ENCODE assay signal across 13 mouse cellular contexts in the genomic region with DNA sequence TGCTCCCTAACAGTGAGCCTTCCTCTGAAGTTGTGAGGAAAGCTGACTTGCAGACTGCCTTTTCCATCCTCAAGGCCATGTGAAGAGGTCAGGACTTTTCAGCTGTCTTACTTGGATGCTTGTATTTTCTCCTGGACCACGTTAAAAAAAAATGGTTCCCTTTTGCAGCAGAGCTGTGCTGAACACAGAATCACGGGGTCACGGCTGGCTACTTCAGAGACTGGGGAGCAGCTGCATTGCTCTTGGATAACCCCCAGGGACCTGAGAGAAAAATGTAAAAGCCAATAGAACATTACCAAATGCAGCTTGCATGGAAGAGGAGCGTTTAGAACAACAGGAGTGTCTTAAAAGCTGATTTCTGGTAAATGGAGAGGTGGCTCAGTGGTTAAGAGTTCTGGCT.
DNase-seq lines count a peak whose midpoint lies in the region; ATAC-seq and TF ChIP-seq lines count a peak whose summit lies in the region.
"Had no signal": no experiment of that assay in that cellular context is flagged by ENCODE, and none has a peak within 500 bp of the region (broad histone marks: within the 10 kb centered on the region; RNA-seq: fewer than 3 reads in every experiment).

No protein-coding gene starts in this region.

- H3K79me2 ChIP-seq in CH12.LX (replicated peaks; ENCODE audit: control insufficient read depth, extremely low read depth, insufficient read depth, poor library complexity, severe bottlenecking): no peaks in the 10 kb centered on the region

- no peak overlapping the region for H3K27ac ChIP-seq in CH12.LX (ENCODE audit: insufficient read depth, low read depth)
- H3K27ac ChIP-seq in midbrain, embryonic 14.5 days (replicated peaks; ENCODE audit: low read depth, low read length): peak overlapping the region; percentile 94
- H3K27ac ChIP-seq: heart, adult 2 months; intestine, embryonic 15.5 days had no signal

- no peak for TF ChIP-seq EP300 in CH12.LX (IDR thresholded peaks at IDR 0.05; ENCODE audit: low read length)

- peak; percentile 48 for DNase-seq in embryo, embryonic 11 days
- DNase-seq in embryo, embryonic 9.5 days (ENCODE audit: extremely low spot score): no peak
- DNase-seq in CH12.LX (ENCODE audit: extremely low read depth): peak; percentile 59
- peak; percentile 18 for DNase-seq in gastrocnemius, postnatal 25 days
- DNase-seq in midbrain, embryonic 14.5 days: peak; percentile 67
- DNase-seq in testis, postnatal 10 days (ENCODE audit: low spot score): no peak
- no peak for DNase-seq in testis, postnatal 14 days (ENCODE audit: low spot score)
- no peak for DNase-seq in spleen, postnatal 4 days (ENCODE audit: low spot score in 2 of 2)
- DNase-seq: adrenal gland, adult 2 months; cerebellum, adult 8-10 months; thymus, postnatal 14 days had no signal

- no peaks in the 10 kb centered on the region for H3K9me3 ChIP-seq in CH12.LX (replicated peaks; ENCODE audit: low read length)
- H3K9me3 ChIP-seq in midbrain, embryonic 14.5 days (ENCODE audit: control insufficient read depth, low read length): no peaks in the 10 kb centered on the region
- H3K9me3 ChIP-seq: intestine, embryonic 15.5 days had no signal

- in situ Hi-C loops in CH12.LX (cut with MboI; ENCODE audit: low pct_ligation_motif_present, low pct_unique_long_range_greater_than_20kb, low sequenced_read_pairs): loop anchor here (25.0 kb wide), 2 partner anchors 371 to 821 kb away; no protein-coding TSS in a partner anchor

- H3K4me3 ChIP-seq in CH12.LX (replicated peaks in 1 of 3; ENCODE audit: low read depth in 2 of 3, low read length in 2 of 3, poor library complexity in 1 of 3): no peak overlapping the region
- no peak overlapping the region for H3K4me3 ChIP-seq in midbrain, embryonic 14.5 days (replicated peaks; ENCODE audit: low read depth, low read length)
- H3K4me3 ChIP-seq: heart, adult 2 months; intestine, embryonic 15.5 days had no signal

- 12% methylated on average over 4 of the region's 4 CpGs for WGBS in midbrain, embryonic 14.5 days

- ATAC-seq in midbrain, embryonic 14.5 days (ENCODE audit: low FRiP score, low TSS enrichment): no peak
- ATAC-seq: intestine, embryonic 15.5 days had no signal

- H3K9ac ChIP-seq in CH12.LX (ENCODE audit: insufficient read depth, low read depth): no peak overlapping the region
- H3K9ac ChIP-seq in midbrain, embryonic 14.5 days (replicated peaks; ENCODE audit: low read length): peak overlapping the region; percentile 12; the same call in 1 of the 2 replicates
- H3K9ac ChIP-seq: intestine, embryonic 15.5 days had no signal

- H3K4me1 ChIP-seq in CH12.LX (ENCODE audit: control insufficient read depth in 1 of 2, insufficient read depth in 2 of 2): peaks cover 0 to 36% of the 10 kb centered on the region in 2 experiments; a peak in 2 of 4 replicates
- H3K4me1 ChIP-seq in midbrain, embryonic 14.5 days (ENCODE audit: control insufficient read depth, insufficient read depth, low read length): peaks cover 46% of the 10 kb centered on the region
- H3K4me1 ChIP-seq: intestine, embryonic 15.5 days had no signal

- TF ChIP-seq RAD21 in CH12.LX (IDR thresholded peaks at IDR 0.05; ENCODE audit: low read depth, low read length): no peak

- no peak for TF ChIP-seq POLR2A in CH12.LX (IDR thresholded peaks at IDR 0.05; ENCODE audit: low read depth, low read length)

- H3K4me2 ChIP-seq in CH12.LX (ENCODE audit: insufficient read depth, low read depth, poor library complexity, severe bottlenecking): no peak overlapping the region
- H3K4me2 ChIP-seq in midbrain, embryonic 14.5 days (ENCODE audit: low read length): peak overlapping the region; percentile 53; the same call in 1 of the 2 replicates
- H3K4me2 ChIP-seq: intestine, embryonic 15.5 days had no signal

- no peaks in the 10 kb centered on the region for H3K27me3 ChIP-seq in CH12.LX (replicated peaks)
- no peaks in the 10 kb centered on the region for H3K27me3 ChIP-seq in midbrain, embryonic 14.5 days (ENCODE audit: control insufficient read depth, insufficient read depth, low read length)
- H3K27me3 ChIP-seq: intestine, embryonic 15.5 days had no signal

- no peak for TF ChIP-seq CTCF in CH12.LX (conservative IDR thresholded peaks at IDR 0.05 in 1 of 2, IDR thresholded peaks at IDR 0.05 in 1 of 2; ENCODE audit: low read depth in 2 of 2, low read length in 2 of 2)

- dilution Hi-C loops in CH12.LX (cut with MboI; ENCODE audit: extremely low pct_ligation_motif_present, extremely low pct_unique_long_range_greater_than_20kb, low sequenced_read_pairs): no loop called here

- no peaks in the 10 kb centered on the region for H3K36me3 ChIP-seq in CH12.LX (replicated peaks in 1 of 2; ENCODE audit: control insufficient read depth in 1 of 2, insufficient read depth in 1 of 2, low read length in 1 of 2)
- no peaks in the 10 kb centered on the region for H3K36me3 ChIP-seq in midbrain, embryonic 14.5 days (ENCODE audit: control insufficient read depth, insufficient read depth, low read length)
- H3K36me3 ChIP-seq: intestine, embryonic 15.5 days had no signal

TF ChIP-seq in CH12.LX, 34 proteins besides CTCF, POLR2A, EP300 and RAD21:
- 0 out of 2 replicates have a peak, but pooled peaks have one; percentile 21 for TF ChIP-seq ZNF384 (IDR thresholded peaks at IDR 0.05; ENCODE audit: low read depth, low read length)
- no peak for TF ChIP-seq CHD1 (IDR thresholded peaks at IDR 0.05; ENCODE audit: low read depth, low read length)
TF ChIP-seq in CH12.LX: peak in this region for 1.

Comparison
In these comparisons a context has a peak if more than half of its experiments do, and no peak if none do; other contexts are left out.
1. DNase-seq: peak in embryo, embryonic 11 days (single experiment), CH12.LX (single experiment), gastrocnemius, postnatal 25 days (single experiment) and midbrain, embryonic 14.5 days (single experiment); none in embryo, embryonic 9.5 days (single experiment), testis, postnatal 10 days (single experiment), testis, postnatal 14 days (single experiment) and spleen, postnatal 4 days (0 of 2).